Mouse (Mus musculus): Measurements from ENCODE around the gene Fto.

DNA sequence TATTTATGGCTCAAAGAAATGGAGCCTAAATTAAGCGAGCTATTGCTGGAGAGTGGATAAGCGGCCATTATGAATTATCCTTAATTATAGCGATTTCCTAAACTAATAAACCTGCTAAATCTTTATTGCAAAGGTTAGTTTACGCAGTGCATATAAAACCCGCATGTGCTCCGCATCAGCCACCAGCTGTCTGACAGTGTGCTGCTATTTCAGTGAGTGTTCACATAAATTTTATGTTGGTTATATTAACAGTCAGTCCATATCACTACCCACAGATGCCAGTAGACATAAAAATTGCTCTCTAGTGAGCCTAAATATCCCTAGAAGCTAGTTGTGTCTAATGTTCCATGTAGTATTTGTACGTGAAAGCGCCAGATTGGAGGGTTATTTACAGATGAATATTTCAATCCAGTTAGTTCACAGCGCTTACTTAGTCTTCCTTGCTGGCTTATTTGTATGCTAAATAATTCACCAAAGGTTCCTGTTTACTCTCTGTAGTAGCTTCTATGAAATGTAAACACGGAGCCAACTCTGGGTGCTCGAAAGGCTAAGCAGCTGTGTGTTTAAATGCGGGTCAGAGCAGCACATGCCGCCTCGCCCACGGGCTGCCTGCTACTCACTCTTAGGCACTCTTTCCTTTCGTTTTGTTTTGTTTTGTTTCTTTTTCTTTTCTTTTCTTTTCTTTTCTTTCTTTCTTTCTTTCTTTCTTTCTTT is 317.2 kb downstream of the Fto start:
- no peak for TF ChIP-seq CHD2 (IDR thresholded peaks at IDR 0.05; ENCODE audit: low read depth, low read length)
- no peak for TF ChIP-seq ZC3H11A (IDR thresholded peaks at IDR 0.05; ENCODE audit: borderline replicate concordance, low read depth, low read length)
- TF ChIP-seq HCFC1 (IDR thresholded peaks at IDR 0.05; ENCODE audit: borderline replicate concordance, insufficient read depth, low read length) = no peak
- no peak for TF ChIP-seq MAFK (IDR thresholded peaks at IDR 0.05; ENCODE audit: insufficient read depth, low read depth, low read length)
- no peak for TF ChIP-seq ZNF384 (IDR thresholded peaks at IDR 0.05; ENCODE audit: low read depth, low read length)
